Mouse (Mus musculus): ENCODE results near the gene Cped1.
"Not testable (repeated sequence)": the region's sequence is repeated elsewhere in the genome, so short reads cannot be mapped to it uniquely, and the experiment has no call there.

Gene Cped1

GRCm38 (mm10) chr6:22235133-22235532 is 249.4 kb downstream of the Cped1 start:
- no peak for DNase-seq

GRCm38 (mm10) chr6:22243321-22243720 is 257.6 kb downstream of the Cped1 start:
- no peak for DNase-seq

- DNase-seq: no peak
These were observed 261.0 kb downstream of the Cped1 start for GRCm38 (mm10) chr6:22246696-22247095.

GRCm38 (mm10) chr6:22258784-22259183 is 273.1 kb downstream of the Cped1 start:
- no peak for DNase-seq

GRCm38 (mm10) chr6:22262519-22262918 is 276.8 kb downstream of the Cped1 start:
- no peak for DNase-seq

DNA sequence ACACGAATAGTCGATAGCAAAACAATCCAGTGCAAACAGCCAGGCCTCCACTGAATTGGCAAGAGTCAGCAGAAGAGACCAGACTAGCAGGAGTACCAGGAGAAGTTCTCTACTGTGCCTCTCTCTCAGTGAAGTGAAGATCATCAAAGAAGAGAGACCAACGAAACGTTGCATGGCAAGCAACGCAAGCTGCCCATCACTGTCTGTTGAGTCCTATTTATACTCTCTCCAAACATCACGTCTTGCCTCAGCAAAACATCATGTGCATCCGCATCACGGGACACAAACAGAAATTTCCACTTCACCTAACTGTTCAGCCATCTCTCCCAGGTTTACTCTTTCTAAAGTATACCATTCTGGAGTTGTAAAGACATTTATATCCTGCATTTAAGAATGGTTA is 278.4 kb downstream of the Cped1 start:
- not testable (repeated sequence) for DNase-seq

DNA sequence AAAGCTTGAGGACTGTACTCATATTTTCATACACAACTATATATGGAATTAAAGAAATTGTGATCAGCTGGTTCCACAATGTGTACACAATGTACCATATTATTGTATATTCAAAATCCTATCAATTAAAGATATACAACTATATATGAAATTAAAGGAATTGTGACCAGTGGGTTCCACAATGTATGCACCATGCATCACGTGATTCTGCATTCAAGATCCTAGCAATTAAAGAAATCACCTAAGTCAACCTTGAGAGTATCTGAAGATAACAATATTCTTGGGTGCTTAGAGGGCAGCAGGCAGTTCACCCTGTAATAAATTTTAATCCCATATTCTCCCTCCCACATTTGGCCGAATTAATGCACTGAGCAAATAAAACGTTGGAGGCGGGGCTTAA is 280.3 kb downstream of the Cped1 start:
- no peak for DNase-seq

- DNase-seq: no peak
These were observed 282.3 kb downstream of the Cped1 start for GRCm38 (mm10) chr6:22267807-22268667.

GRCm38 (mm10) chr6:22268677-22269076 is 283.0 kb downstream of the Cped1 start:
- no peak for DNase-seq

DNA sequence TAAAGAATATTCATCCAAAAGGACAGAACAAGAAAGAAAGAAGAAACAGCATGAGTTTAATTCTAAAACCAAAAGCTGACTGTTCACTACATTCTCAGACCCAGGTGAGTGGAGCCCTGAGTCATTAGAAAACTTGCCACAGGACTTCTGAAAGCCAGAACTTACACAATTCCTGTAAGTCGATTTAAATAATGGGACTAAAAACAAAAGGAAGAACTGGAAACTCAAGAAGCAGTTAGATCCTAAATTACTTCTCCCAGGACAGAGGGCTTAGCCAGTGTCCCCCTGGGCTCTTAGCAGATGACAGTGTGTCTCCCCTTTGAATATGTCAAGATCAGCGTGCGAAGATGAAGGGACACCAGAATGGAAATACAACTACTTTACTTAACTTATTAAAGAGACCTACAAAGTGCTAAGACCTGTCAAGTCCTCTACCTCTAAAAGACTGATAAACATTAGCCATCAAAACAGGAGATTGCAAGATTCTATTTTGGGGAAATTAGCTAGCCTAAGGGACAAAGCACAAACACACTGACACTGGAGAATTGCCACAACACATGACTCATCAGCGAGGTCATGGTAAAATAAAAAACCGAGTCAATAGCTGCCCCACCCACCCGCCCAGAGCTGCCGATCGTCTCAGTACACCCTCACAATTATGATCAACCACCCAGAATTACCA is 284.3 kb downstream of the Cped1 start:
- DNase-seq: no peak

GRCm38 (mm10) chr6:22277941-22278340 is 292.2 kb downstream of the Cped1 start:
- DNase-seq: no peak

GRCm38 (mm10) chr6:22280217-22280861 is 294.6 kb downstream of the Cped1 start:
- DNase-seq: no peak

GRCm38 (mm10) chr6:22282405-22282804 is 296.7 kb downstream of the Cped1 start:
- no peak for DNase-seq

GRCm38 (mm10) chr6:22288004-22288736 is 302.5 kb downstream of the Cped1 start, which contains the start of gene Wnt16:
TSS of gene Wnt16 (plus strand) at chr6:22288227.
- no peak for DNase-seq

DNA sequence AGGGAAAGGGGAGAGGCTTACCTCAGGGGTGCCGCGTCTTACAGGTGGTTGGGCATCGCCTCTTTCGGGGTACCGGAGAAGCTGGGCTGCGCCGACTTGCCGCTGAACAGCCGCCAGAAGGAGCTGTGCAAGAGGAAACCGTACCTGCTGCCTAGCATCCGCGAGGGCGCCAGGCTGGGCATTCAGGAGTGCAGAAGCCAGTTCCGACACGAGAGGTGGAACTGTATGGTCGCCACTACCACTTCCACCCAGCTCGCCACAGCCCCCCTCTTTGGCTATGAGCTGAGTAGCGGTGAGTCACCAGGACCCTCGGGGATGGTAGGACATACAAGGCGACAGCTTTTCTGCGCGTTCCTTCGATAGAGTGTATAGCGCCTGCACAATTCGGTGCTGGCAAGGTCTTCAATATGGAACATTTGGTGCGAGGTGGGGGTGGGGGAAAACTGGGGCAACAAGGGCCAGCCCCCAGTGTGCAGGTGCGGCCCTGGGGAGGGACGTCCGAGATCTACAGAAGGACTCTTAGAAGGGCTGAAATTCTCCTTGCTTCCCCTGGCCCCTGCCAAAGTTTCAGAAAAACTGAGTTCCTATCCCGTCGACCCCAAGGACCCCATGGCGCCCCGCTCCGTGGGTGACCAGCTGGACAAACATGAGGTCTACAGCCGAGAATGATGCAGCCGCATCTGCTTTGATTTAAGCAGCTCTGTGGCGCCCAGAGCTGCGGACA is 303.2 kb downstream of the Cped1 start:
- DNase-seq: peak; percentile 33 to 41

DNA sequence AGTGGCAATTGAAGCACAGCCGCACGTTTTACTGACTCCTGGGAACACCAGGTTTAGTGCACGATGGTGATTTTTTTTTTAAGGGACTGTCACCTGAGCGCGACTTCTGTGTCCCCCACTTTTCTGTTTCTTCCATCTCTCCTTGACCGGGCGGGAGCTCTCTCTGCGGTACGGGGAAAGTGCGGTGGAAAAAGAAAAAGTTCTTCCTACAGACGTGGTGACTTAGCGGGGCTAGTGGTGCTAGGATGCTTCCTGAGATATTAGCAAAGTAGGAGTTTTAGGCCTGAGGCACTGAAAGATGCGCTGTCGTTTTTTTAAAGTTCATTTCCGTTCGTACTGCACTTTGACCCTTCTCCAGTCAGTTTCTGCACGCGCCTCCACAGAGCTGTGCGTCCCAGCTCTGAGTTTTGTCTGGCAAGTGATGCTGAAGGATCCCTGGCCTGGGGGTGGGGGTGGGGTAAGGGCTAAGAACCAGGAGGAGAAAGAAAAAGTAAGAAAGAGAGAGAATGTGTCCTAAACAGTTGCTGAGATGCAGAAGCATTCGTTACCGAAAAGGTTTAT is 303.8 kb downstream of the Cped1 start:
- DNase-seq: no peak

DNA sequence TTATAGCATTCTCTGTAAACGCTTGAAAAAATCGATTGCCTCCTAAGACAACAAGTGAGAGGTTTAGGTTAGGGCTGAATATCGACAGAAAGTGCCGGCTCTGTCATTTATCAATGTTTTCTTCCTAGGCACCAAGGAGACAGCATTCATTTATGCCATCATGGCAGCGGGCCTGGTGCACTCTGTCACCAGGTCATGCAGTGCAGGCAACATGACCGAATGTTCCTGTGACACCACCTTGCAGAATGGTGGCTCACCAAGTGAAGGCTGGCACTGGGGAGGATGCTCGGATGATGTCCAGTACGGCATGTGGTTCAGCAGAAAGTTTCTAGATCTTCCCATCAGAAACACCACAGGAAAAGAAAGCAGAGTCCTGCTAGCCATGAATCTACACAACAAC is 305.1 kb downstream of the Cped1 start:
- DNase-seq: no peak

DNA sequence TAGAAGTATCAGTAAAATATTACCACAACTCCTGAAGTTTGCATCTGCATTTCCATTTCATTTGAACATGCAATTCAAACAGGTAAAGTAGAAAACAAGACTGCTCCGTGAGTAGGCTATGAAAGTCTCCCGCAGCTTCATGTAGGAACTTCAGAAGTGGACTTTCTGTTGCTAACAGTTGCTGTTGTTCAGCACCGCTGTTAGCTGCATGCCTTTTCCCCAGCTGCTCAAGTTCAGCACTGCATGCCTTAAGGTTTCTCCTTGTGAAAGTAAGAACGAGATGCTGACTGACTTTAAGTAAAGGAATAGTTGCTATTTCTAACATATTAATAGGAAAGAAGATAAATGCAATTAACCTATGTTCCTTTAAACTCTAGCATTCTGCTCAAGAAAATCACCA is 306.3 kb downstream of the Cped1 start:
- DNase-seq: no peak

GRCm38 (mm10) chr6:22293922-22294321 is 308.2 kb downstream of the Cped1 start:
- no peak for DNase-seq

DNA sequence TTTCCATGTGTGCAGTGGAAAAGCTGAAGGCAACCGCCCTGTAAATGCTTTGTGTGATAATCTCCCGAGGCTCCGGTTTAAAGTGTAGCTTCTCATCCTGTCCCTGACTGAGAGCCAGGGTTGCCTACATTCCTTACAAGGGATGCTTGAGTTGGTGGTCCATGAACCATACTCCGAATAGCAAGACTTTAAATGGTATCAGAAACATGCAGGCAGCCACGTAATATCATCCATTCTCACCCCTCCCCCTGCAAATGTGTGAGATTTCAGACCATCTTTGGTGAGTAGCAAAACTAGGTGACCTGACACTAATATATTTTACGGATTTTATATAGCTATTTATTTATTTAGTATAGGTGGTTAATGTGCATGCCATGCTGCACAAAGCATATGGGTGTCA is 311.3 kb downstream of the Cped1 start:
- no peak for DNase-seq

DNA sequence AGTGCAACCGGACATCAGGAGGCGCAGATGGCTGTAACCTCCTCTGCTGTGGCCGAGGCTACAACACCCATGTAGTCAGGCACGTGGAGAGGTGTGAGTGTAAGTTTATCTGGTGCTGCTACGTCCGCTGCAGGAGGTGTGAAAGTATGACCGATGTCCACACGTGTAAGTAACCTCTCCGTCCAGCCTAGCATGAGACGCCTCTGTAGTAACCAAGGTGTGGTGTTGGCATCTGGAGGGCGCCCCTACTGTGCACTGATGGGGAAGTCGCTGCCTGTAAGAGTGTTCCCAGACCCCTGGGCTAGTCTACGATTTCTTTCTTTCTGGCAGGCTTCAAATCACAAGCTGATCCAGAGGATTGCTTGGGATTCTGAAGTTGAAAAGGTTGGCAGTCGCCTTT is 312.3 kb downstream of the Cped1 start:
- no peak for DNase-seq
